Mouse (Mus musculus): ENCODE measurements at regions not wholly inside any gene's neighbourhood (a gene's known extent, or its start where the extent isn't known, plus 50 kb on each side); places are given as distances from the start of the nearest gene placed in this dataset.

GRCm38 (mm10) chr13:83123596-83123995 lies 380.2 kb upstream of the Mef2c start:
- no peaks in the 10 kb centered on the region for H3K27me3 ChIP-seq (ENCODE audit: control insufficient read depth, insufficient read depth, low read length)
- no peak overlapping the region for H3K4me3 ChIP-seq (replicated peaks; ENCODE audit: low read depth, low read length)
- no peak for DNase-seq
- no peaks in the 10 kb centered on the region for H3K4me1 ChIP-seq (ENCODE audit: control insufficient read depth, insufficient read depth, low read length)
- H3K27ac ChIP-seq (replicated peaks; ENCODE audit: low read depth, low read length) = no peak overlapping the region
- H3K36me3 ChIP-seq (ENCODE audit: control insufficient read depth, insufficient read depth, low read length) = no peaks in the 10 kb centered on the region
- no peak overlapping the region for H3K4me2 ChIP-seq (ENCODE audit: low read length)
- H3K9ac ChIP-seq (replicated peaks; ENCODE audit: low read length) = no peak overlapping the region
- ATAC-seq (ENCODE audit: low FRiP score, low TSS enrichment) = no peak
- H3K9me3 ChIP-seq (ENCODE audit: control insufficient read depth, low read length) = no peaks in the 10 kb centered on the region

- Histone ChIP-seq H3K4me2 (ENCODE audit: low read length) (no peak overlapping the region), H3K4me3 (replicated peaks; ENCODE audit: low read depth, low read length) (no peak overlapping the region), H3K36me3 (ENCODE audit: control insufficient read depth, insufficient read depth, low read length) (no peaks in the 10 kb centered on the region), H3K4me1 (ENCODE audit: control insufficient read depth, insufficient read depth, low read length) (no peaks in the 10 kb centered on the region), H3K27ac (replicated peaks; ENCODE audit: low read depth, low read length) (no peak overlapping the region), H3K9ac (replicated peaks; ENCODE audit: low read length) (no peak overlapping the region), H3K9me3 (ENCODE audit: control insufficient read depth, low read length) (no peaks in the 10 kb centered on the region), H3K27me3 (ENCODE audit: control insufficient read depth, insufficient read depth, low read length) (no peaks in the 10 kb centered on the region)
- WGBS = 84% methylated on average over 2 of the region's 2 CpGs
- DNase-seq = no peak
- no peak; the same call in 1 of the 2 replicates for ATAC-seq (ENCODE audit: low FRiP score, low TSS enrichment)
Measured at GRCm38 (mm10) chr13:83124651-83125050, 379.2 kb upstream of the Mef2c start.

GRCm38 (mm10) chr13:83126438-83126837 lies 377.4 kb upstream of the Mef2c start:
- Histone ChIP-seq H3K4me1 (ENCODE audit: control insufficient read depth, insufficient read depth, low read length) (peaks cover 5% of the 10 kb centered on the region; the same call in 1 of the 2 replicates), H3K36me3 (ENCODE audit: control insufficient read depth, insufficient read depth, low read length) (no peaks in the 10 kb centered on the region), H3K27me3 (ENCODE audit: control insufficient read depth, insufficient read depth, low read length) (no peaks in the 10 kb centered on the region), H3K9ac (replicated peaks; ENCODE audit: low read length) (no peak overlapping the region), H3K4me3 (replicated peaks; ENCODE audit: low read depth, low read length) (no peak overlapping the region), H3K27ac (replicated peaks; ENCODE audit: low read depth, low read length) (no peak overlapping the region), H3K9me3 (ENCODE audit: control insufficient read depth, low read length) (no peaks in the 10 kb centered on the region), H3K4me2 (ENCODE audit: low read length) (no peak overlapping the region)
- DNase-seq (no peak), ATAC-seq (ENCODE audit: low FRiP score, low TSS enrichment) (no peak)
- 96% methylated on average over 2 of the region's 2 CpGs for WGBS

- no peaks in the 10 kb centered on the region for H3K27me3 ChIP-seq (ENCODE audit: control insufficient read depth, insufficient read depth, low read length)
- DNase-seq (peak; percentile 46), ATAC-seq (ENCODE audit: low FRiP score, low TSS enrichment) (peak; percentile 46)
- H3K27ac ChIP-seq (replicated peaks; ENCODE audit: low read depth, low read length) = no peak overlapping the region
- no peaks in the 10 kb centered on the region for H3K36me3 ChIP-seq (ENCODE audit: control insufficient read depth, insufficient read depth, low read length)
- H3K4me1 ChIP-seq (ENCODE audit: control insufficient read depth, insufficient read depth, low read length) = peaks cover 11% of the 10 kb centered on the region; the same call in 1 of the 2 replicates
- 11% methylated on average over 7 of the region's 7 CpGs for WGBS
- no peak overlapping the region for H3K9ac ChIP-seq (replicated peaks; ENCODE audit: low read length)
- no peak overlapping the region for H3K4me3 ChIP-seq (replicated peaks; ENCODE audit: low read depth, low read length)
- H3K9me3 ChIP-seq (ENCODE audit: control insufficient read depth, low read length) = no peaks in the 10 kb centered on the region
- H3K4me2 ChIP-seq (ENCODE audit: low read length) = no peak overlapping the region
Measured at GRCm38 (mm10) chr13:83131129-83131981, 372.5 kb upstream of the Mef2c start.

DNA sequence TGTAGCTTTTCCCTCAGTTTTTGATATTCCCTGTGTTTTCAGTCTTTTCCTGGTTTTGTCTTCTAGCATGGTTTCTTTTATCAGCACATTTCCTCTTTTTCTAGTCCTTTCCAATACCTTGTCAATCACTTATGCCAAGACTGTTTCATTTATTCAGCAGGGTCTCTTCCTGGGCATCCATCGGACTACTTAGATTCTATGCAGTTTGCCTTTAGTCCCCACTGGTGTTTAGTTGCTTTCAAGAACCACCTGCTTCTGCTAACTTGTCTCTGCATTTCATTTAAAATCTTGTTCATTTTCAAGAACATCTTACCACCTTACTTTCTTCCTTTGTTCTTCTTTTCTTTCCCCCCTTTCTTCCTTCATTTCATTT lies 371.9 kb upstream of the Mef2c start:
- ATAC-seq (ENCODE audit: low FRiP score, low TSS enrichment) (no peak), DNase-seq (no peak)
- Histone ChIP-seq H3K27ac (replicated peaks; ENCODE audit: low read depth, low read length) (no peak overlapping the region), H3K9me3 (ENCODE audit: control insufficient read depth, low read length) (no peaks in the 10 kb centered on the region), H3K4me1 (ENCODE audit: control insufficient read depth, insufficient read depth, low read length) (peaks cover 11% of the 10 kb centered on the region; the same call in 1 of the 2 replicates), H3K9ac (replicated peaks; ENCODE audit: low read length) (no peak overlapping the region), H3K4me3 (replicated peaks; ENCODE audit: low read depth, low read length) (no peak overlapping the region), H3K36me3 (ENCODE audit: control insufficient read depth, insufficient read depth, low read length) (no peaks in the 10 kb centered on the region), H3K4me2 (ENCODE audit: low read length) (no peak overlapping the region), H3K27me3 (ENCODE audit: control insufficient read depth, insufficient read depth, low read length) (no peaks in the 10 kb centered on the region)
- WGBS = 23% methylated on average over 1 of the region's 1 CpGs

DNA sequence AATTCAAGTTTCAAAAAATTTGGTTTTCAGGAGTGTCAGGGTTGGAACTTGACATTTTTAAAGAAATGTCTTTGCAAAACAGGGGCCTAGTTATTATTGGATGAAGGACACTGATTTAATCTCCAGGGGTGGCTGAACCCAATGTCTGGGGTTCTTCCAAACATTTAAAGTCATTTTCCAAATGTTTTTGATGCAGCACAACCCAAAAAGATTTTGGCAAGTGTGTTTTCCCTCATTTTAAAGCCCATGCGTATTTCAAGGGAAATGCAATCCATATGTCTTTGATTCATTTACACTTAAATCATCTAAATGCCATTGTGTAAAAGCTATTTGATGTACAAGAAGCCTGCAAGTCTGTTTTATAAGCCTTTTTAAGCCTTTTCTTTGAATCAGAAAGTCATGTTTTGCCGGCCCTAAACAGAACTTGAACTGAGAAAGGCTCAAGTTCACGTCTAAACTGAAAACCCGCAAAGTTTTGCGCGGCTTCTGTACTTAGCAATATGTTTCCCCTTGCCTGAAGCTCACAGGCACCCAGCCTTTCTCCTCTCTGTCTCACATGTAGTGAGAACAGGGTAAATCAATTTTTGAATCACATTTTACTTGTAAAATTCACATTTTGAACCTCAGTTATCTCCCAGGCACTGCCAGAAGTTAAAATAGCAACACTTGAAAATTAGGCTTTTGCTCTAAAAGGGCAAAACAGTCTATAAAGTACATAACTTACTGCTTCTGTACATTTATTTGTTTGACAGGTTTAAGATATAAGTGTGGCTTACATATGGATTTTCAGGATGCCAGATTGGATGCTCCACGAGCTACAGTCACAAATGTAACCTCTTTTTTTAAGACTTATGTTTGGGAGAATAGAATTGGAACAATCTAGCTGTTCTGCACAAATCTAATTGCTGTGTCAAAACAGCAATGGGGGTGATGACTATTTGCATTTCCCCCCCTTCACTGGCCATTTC lies 370.9 kb upstream of the Mef2c start:
- no peak for DNase-seq
- Histone ChIP-seq H3K27me3 (ENCODE audit: control insufficient read depth, insufficient read depth, low read length) (no peaks in the 10 kb centered on the region), H3K4me2 (ENCODE audit: low read length) (no peak overlapping the region), H3K4me3 (replicated peaks; ENCODE audit: low read depth, low read length) (no peak overlapping the region), H3K36me3 (ENCODE audit: control insufficient read depth, insufficient read depth, low read length) (no peaks in the 10 kb centered on the region), H3K4me1 (ENCODE audit: control insufficient read depth, insufficient read depth, low read length) (peaks cover 11% of the 10 kb centered on the region; the same call in 1 of the 2 replicates), H3K27ac (replicated peaks; ENCODE audit: low read depth, low read length) (no peak overlapping the region), H3K9me3 (ENCODE audit: control insufficient read depth, low read length) (no peaks in the 10 kb centered on the region), H3K9ac (replicated peaks; ENCODE audit: low read length) (no peak overlapping the region)
- no peak for ATAC-seq (ENCODE audit: low FRiP score, low TSS enrichment)
- 68% methylated on average over 7 of the region's 7 CpGs for WGBS

- DNase-seq (no peak), ATAC-seq (ENCODE audit: low FRiP score, low TSS enrichment) (no peak)
- Histone ChIP-seq H3K9me3 (ENCODE audit: control insufficient read depth, low read length) (no peaks in the 10 kb centered on the region), H3K9ac (replicated peaks; ENCODE audit: low read length) (no peak overlapping the region), H3K27ac (replicated peaks; ENCODE audit: low read depth, low read length) (no peak overlapping the region), H3K4me3 (replicated peaks; ENCODE audit: low read depth, low read length) (no peak overlapping the region), H3K4me2 (ENCODE audit: low read length) (no peak overlapping the region), H3K36me3 (ENCODE audit: control insufficient read depth, insufficient read depth, low read length) (no peaks in the 10 kb centered on the region), H3K4me1 (ENCODE audit: control insufficient read depth, insufficient read depth, low read length) (no peaks in the 10 kb centered on the region), H3K27me3 (ENCODE audit: control insufficient read depth, insufficient read depth, low read length) (no peaks in the 10 kb centered on the region)
- WGBS = 76% methylated on average over 3 of the region's 3 CpGs
Measured at GRCm38 (mm10) chr13:83143316-83143715, 360.5 kb upstream of the Mef2c start.

GRCm38 (mm10) chr13:83154626-83155124 lies 349.2 kb upstream of the Mef2c start:
- no peaks in the 10 kb centered on the region for H3K36me3 ChIP-seq (ENCODE audit: control insufficient read depth, insufficient read depth, low read length)
- H3K9ac ChIP-seq (replicated peaks; ENCODE audit: low read length) = no peak overlapping the region
- H3K27ac ChIP-seq (replicated peaks; ENCODE audit: low read depth, low read length) = no peak overlapping the region
- no peaks in the 10 kb centered on the region for H3K9me3 ChIP-seq (ENCODE audit: control insufficient read depth, low read length)
- ATAC-seq (ENCODE audit: low FRiP score, low TSS enrichment) = no peak
- no peak overlapping the region for H3K4me2 ChIP-seq (ENCODE audit: low read length)
- H3K4me3 ChIP-seq (replicated peaks; ENCODE audit: low read depth, low read length) = no peak overlapping the region
- WGBS = 84% methylated on average over 1 of the region's 1 CpGs
- DNase-seq = no peak
- H3K4me1 ChIP-seq (ENCODE audit: control insufficient read depth, insufficient read depth, low read length) = no peaks in the 10 kb centered on the region
- no peaks in the 10 kb centered on the region for H3K27me3 ChIP-seq (ENCODE audit: control insufficient read depth, insufficient read depth, low read length)

All from midbrain, embryonic 14.5 days (tissue).